Mouse (Mus musculus): ENCODE results near the gene Vps52.
A peak's percentile ranks its signal among the peaks of the same experiment; 100 is the strongest.
"Not testable (repeated sequence)": the region's sequence is repeated elsewhere in the genome, so short reads cannot be mapped to it uniquely, and the experiment has no call there.

The Vps52 gene

DNA sequence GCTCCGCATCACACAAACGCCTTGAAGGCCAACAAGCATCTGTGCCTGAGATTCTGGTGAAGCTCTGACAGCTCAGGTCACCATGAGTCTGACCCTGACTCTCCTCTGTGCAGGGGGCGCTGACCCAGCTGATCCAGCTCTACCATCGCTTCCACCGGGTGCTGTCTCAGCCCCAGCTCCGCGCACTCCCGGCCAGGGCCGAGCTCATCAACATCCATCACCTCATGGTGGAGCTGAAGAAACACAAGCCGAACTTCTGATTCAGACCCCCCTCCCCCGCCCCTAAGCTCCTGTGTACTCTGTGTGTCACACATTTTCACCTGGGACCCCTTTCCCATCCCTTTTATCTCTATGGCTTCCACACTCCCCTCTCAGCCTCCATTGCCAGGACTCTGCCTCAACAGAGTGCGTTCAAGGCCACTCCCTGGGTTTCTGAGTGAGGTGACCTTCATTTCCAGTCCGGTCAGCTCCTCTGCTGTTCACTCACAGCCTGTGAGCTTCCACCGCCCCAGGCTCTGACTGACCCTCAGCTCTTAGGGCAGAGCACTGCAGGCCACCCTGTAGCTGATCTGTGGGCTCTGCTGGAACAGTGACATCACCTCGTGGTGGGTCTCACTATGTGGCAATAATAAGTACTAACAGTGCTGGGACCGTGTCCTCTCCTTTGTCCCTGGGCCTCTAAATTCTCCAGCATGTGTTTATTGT, 10.4 kb downstream of the Vps52 start:
- DNase-seq (ENCODE audit: low spot score in 2 of 2) = no peak

DNA sequence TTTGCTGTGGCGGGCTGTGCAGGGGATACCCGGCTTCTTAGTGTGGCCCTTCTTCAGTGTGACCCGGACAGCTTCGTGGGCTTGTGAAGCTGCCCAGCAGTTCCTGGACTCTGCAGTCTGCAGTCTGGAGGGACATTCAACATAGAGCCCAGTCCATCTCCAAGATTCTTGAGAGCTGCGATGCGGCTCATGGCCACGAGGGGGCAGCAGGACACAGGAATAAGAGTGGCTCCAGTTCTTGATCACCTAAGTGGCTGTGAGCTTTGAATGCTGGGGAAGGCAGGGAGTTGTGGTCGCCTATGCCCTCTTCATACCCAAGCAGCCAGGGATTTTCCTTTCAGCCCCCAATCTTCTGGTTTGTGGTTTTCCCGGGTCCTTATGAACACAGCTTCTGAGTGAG, 12.9 kb downstream of the Vps52 start:
- peak; percentile 71 to 78 for DNase-seq (ENCODE audit: low spot score in 2 of 2)

GRCm38 (mm10) chr17:33968927-33969326, 13.3 kb downstream of the Vps52 start:
- DNase-seq (ENCODE audit: low spot score in 2 of 2) = no peak

- no peak for DNase-seq (ENCODE audit: low spot score in 2 of 2)
Measured at GRCm38 (mm10) chr17:33969394-33969793, 13.8 kb downstream of the Vps52 start.

GRCm38 (mm10) chr17:33972691-33973090, 17.1 kb downstream of the Vps52 start:
- DNase-seq (ENCODE audit: low spot score in 2 of 2) = no peak

DNA sequence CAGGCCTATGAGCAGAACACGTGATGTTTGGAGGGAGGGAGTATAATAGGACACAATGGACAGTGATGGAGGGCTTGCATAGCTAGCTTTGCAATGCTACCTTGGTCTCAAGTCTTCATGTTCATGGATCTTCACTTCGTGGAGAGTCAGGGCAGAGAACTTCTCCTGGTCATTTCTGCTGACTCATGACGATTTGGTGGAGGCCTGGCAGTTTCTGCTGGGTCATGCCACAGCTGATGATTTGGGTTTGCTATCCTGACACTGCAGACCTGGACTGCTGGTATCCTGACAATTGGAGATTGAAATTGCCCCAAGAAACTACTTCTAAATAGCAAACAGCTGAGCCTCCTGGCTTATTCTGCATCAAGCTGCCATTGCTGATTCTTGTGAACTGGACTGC, 18.0 kb downstream of the Vps52 start:
- DNase-seq (ENCODE audit: low spot score in 2 of 2) = no peak

GRCm38 (mm10) chr17:33977861-33978557, 22.4 kb downstream of the Vps52 start:
- DNase-seq (ENCODE audit: low spot score in 2 of 2) = no peak

- peak; percentile 65 to 83 for DNase-seq (ENCODE audit: low spot score in 2 of 2)
Measured at GRCm38 (mm10) chr17:33978631-33979031, 23.0 kb downstream of the Vps52 start.

DNA sequence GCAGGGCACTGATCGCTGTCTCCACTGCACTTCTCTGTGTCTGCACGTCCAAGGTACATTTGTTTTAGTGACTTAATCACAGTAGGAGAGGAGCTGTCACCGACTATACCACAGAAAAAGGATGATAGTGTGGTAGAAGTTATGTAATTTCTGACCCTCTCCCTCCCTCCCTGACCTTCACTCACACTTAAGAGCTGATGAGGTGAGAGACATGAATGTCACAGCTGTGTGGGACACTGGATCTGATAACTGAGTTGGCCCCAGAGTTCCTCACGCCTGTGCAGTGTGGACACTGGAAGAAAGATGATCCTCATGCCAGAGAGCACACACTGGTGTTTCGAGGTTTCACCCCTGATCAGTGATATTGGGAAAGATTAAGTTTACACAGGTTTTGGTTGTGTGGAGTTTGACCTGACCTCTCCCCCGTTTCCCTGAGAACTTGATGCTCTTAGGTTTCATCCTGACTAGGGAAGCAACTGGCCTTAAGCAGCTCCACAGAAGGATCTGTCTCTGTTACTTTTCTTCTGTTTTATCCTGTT, 24.0 kb downstream of the Vps52 start:
- no peak for DNase-seq (ENCODE audit: low spot score in 2 of 2)

GRCm38 (mm10) chr17:33980181-33981035, 24.8 kb downstream of the Vps52 start:
- DNase-seq (ENCODE audit: low spot score in 2 of 2) = no peak

DNA sequence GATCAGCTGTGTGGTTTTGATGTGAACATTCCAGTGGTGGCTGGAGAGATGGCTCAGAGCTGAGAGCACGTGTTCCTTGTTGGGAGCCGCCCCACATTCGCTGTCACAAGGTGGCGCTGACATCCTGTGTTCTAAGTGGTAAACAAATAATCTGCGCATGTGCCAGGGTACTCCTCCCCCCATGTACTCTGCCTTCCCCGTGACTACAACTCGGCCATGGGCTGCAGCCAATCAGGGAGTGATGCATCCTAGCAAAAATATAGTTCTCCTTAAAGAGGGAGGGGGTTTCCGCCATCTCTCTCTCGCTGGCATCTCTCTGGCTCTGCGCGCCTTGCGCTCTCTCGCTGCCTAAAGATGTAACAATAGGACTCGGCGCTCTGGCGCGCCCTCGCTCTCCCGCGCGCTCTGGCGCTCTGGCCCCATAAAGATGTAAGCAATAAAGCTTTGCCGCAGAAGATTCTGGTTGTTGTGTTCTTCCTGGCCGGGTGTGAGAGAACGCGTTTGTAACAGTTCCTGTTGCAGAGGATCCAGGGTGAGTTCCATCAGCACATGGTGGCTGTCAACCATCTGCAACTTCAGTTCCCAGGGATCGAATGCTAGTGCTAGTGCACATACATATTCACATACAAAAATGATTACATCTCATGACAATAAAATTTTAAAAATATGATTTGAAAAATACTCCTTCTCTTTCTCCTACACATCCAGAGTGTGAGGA, 25.7 kb downstream of the Vps52 start:
- DNase-seq (ENCODE audit: low spot score in 2 of 2) = peak; percentile 68 to 87

GRCm38 (mm10) chr17:33982136-33982535, 26.5 kb downstream of the Vps52 start:
- peak in 1 of 2 experiments; percentile 44 for DNase-seq (ENCODE audit: low spot score in 2 of 2)

DNA sequence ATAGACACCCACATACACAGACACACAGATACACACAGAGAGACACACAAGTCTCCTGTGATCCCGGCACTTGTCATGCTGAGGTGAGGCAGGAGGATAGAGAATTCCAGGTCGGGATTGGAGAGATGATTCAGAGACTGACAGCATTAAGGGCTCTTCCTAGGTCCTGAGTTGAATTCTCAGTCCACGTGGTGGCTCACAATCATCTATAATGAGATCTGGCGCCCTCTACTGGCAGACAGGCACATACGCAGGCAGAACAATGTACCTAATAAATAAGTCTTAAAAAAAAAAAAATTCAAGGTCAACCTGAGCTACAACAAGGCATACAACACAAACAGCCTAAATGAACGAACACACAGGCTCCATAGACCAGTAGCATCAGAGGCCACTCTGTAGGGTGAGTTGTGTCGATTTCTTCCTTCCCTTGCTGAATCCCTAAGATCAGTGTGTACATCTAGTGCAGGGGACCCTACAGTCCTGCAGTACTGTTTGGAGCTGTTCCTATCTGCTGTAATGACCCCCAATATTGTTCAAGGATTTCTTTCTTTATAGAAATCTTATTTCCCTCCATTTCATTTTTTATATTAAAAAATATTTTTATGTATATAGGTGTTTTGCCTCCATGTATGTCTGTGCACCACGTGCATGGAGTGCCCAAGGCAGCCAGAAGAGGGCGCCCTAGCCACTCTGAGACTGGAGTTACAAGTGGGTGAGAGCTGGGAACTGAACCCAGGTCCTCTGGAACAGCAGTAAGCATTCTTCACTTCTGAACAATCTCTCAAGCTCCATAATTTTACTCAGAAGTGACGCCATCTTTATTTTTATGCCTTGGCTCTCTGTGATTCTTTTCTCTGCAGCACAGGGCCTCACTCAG, 36.4 kb downstream of the Vps52 start:
- DNase-seq (ENCODE audit: low spot score in 2 of 2) = peak; percentile 28 to 29

DNA sequence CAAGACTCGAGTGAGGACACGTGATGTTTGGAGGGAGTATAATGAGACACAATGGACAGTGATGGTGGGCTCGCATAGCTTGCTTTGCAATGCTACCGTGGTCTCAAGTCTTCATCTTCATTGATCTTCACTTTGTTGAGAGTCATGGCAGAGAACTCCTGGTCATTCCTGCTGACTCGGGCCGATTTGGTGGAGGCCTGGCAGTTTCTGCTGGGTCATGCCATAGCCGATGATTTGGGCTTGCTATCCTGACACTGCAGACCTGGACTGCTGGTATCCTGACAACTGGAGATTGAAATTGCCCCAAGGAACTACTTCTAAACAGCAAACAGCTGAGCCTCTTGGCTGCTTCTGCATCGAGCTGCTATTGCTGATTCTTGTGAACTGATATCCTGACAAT, 39.3 kb downstream of the Vps52 start:
- DNase-seq (ENCODE audit: low spot score in 2 of 2) = no peak

GRCm38 (mm10) chr17:33995651-33996050, 40.0 kb downstream of the Vps52 start:
- DNase-seq (ENCODE audit: low spot score in 2 of 2) = no peak

- DNase-seq (ENCODE audit: low spot score in 2 of 2) = not testable (repeated sequence)
Measured at GRCm38 (mm10) chr17:33997025-33997424, 41.4 kb downstream of the Vps52 start.

DNA sequence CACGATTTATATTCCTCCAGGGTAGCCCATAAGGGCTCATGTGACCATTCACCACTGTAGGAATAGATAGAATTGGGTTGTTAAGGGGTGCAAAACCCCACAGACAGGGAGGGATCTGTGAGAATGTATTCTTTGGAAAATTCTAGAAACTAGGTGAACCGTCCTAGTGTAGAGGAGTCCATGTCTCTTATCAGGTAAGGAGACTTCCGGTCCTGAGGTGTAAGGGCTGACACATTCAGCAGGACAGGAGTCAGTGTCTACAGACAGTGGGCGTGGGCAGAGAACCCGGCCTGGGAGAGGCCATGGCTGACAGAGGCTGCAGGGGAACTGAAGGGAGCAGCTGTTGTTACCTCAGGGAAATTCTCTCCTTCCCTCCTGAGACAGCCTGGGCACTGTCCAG, 43.1 kb downstream of the Vps52 start:
- not testable (repeated sequence) for DNase-seq (ENCODE audit: low spot score in 2 of 2)

GRCm38 (mm10) chr17:33999341-34000149, 43.9 kb downstream of the Vps52 start:
- DNase-seq (ENCODE audit: low spot score in 2 of 2) = no peak

GRCm38 (mm10) chr17:34000150-34000537, 44.5 kb downstream of the Vps52 start, which contains the start of gene H2-K1:
H2-K1 (minus strand) TSS chr17:34000347.
- DNase-seq (ENCODE audit: low spot score in 2 of 2) = peak; percentile 91 to 93
